Mouse (Mus musculus) urinary bladder, postnatal 14 days (tissue): ENCODE measurements around the gene Clec2d.
"Not testable (repeated sequence)": the region's sequence is repeated elsewhere in the genome, so short reads cannot be mapped to it uniquely, and the experiment has no call there.

Experiments used
- DNase-seq: peaks from one replicate; pipeline ENCODE4 v3.0.0; 2021; ENCODE audit warnings: low spot score

Clec2d gene

DNA sequence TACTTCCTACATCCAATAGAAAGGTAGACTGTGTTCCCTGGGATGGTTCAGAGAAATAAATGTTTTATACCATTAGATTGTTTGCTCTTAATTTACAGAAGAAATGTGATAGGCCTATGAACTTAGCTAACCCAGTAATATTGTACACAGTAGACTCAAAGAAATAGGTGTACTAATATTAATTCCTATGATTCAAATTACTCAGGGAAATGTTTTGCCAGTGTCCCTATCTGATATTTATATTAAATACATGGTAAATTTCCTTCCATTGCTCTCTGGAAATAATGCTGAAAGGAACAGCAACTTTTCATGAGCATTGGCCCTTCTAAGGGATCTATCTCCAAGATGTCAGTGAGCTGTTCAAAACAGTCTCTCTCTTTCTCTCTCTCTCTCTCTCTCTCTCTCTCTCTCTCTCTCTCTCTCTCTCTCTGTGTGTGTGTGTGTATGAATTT, 6.8 kb downstream of the Clec2d start:
- no peak for DNase-seq

DNA sequence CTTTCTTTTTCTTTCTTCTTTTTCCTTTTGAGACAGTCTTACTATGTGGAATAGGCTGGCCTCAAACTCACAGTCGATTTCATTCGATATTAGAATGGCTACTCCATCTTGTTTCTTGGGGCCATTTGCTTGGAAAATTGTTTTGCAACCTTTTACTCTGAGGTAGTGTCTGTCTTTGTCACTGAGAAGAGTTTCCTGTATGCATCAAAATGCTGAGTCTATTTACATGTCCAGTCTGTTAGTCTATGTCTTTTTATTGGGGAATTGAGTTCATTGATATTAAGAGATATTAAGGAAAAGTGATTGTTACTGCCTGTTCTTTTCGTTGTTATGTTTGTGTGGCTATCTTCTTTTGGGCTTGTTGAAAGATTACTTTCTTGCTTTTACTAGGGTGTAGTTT, 7.4 kb downstream of the Clec2d start:
- DNase-seq = not testable (repeated sequence)

DNA sequence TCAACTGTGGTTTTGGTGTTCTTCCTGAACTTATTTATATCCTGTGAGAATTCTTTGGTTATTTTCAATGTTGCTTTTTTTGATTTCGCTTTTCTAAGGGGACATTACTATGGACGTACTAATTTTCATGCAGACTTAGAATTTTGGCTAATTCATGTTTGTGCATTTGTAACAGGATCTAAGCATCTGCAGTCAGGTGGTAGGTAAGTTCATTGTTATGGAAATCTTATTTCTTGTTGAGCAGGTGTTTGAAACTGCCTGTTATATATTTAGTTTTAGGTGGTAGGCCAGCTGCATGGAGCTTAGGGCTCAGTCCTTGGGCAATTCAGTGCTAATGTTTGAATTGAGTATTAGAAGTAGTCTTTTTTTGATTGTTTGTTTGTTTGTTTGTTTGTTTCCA, 13.0 kb downstream of the Clec2d start:
- no peak for DNase-seq

DNA sequence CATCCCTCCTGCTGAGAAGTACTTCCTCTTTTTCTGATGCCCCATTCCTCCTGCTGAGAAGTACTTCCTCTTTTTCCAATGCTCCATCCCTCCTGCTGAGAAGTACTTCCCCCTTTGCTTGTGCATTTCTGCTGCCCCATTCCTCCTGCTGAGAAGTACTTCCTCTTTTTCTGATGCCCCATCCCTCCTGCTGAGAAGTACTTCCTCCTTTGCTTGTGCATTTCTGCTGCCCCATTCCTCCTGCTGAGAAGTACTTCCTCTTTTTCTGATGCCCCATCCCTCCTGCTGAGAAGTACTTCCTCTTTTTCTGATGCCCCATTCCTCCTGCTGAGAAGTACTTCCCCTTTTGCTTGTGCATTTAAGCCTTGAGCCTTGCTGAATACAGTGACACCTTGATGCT, 19.7 kb downstream of the Clec2d start:
- DNase-seq = not testable (repeated sequence)

- no peak for DNase-seq
Measured at GRCm38 (mm10) chr6:129202306-129202705, 21.9 kb downstream of the Clec2d start.

DNA sequence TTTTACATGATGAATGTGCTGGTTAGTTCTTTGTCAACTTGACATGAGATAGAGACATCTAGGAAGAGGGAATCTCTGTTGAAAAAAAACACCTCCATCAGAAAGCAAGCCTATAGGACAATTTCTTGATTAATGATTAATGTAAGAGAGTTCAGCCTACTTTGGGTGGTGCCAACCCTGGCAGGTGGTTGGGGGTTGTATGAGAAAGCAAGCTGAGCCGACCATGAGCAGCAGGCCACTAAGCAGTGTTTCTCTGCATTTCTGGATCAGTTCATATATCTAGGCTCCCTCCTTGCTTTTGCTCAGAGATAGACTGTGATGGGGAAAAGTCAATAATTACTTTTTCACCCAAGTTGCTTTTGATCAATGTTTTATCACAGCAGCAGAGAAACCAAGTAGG, 23.9 kb downstream of the Clec2d start:
- DNase-seq = no peak

GRCm38 (mm10) chr6:129204838-129205237, 24.4 kb downstream of the Clec2d start:
- DNase-seq = no peak

DNA sequence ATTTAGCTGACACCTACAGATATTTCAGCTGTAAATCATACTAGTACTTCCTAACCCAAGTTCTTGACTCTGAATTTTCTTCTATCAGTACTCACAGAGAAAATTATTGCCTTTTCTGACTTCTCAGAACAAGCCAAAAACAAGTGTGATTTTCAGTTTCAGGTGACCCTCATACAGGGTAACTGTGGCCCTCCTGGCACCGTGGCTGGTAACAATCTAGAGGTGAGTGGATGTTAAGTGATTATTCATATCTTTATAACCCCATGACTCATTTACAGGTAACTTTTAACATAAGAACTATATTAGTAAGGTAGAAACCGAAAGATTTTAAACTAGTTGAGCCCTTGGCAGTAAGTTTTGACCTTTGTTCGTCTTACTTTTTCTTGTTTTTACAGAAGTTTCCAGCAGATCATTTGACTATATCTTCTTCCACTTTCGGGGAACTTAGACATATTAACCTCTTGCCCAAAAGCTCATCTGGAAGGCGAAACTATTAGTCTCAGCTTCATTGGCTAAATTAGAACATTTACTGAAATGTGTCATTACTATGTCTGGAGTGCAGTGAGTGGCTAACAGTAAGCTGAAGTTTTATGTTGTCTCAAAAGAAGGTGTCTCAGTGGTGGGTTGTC, 28.6 kb downstream of the Clec2d start:
- DNase-seq = no peak

DNA sequence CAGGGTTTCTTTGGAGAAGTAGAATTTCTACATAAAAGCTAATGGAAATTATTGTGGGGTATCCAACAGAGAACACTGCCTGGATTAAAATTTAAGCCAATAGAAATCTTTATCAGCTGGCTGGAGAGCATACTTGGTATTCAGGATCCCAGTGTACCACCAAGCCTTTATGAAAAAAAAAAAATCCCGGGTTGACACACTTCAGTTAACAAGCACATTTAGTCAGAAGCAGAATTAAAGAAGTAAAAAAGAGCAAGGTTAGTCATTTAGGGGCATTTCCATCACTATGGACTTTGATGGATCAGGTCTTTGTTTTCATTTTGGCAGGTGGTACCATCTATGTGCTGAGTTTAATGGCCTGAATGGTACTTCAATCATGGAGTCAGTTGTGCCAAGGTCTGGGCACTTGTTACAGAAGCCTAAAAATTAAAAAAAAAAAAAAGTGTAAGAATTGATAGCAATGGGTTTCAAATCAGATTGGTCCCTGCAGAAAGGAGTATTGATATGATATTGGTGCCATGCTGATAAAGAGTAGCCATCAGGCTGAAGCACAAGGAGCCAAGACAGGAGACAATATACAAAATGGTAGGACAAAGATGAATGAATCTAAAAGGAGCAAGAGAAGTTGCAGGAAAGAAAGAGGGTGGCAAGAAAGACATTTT, 29.5 kb downstream of the Clec2d start:
- no peak for DNase-seq

GRCm38 (mm10) chr6:129210447-129210790, 30.0 kb downstream of the Clec2d start:
- no peak for DNase-seq

DNA sequence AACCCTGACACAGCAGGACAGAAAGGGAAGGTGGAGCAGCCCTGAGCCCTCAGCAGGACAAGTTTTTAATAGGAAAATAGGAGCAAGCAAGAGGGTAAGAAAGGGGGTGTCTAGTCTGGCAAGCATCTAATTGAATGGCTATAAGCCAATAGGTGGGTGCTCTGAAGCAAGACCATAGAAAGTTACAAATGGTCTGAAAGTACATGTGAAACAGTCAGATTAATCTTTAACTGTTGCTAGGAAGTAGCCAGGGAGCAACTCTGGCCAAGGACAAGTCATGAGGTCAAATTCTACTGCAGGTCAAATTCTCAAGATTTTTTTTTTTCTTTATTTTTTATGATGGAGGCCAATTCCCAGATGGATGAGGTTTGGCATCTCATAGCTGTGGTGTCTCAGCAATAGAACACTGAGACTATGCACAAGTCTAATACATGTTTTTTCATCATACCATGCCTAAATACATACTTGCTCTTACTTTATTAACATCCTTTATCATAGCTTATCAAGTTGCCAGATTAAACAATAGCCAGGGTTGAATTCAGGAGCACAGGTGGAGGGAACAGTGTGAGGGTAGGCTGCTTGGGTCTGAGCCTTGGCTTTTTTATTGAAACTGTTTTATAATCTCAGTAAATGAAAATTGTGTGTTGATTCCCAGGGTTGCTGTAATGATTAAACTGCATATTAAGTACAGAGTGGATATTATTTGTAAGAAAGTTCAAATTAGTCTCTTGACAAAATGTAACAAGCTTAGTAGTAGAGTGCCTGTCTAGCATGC, 32.2 kb downstream of the Clec2d start:
- no peak for DNase-seq

- DNase-seq = no peak
Measured at GRCm38 (mm10) chr6:129213497-129213896, 33.1 kb downstream of the Clec2d start.

DNA sequence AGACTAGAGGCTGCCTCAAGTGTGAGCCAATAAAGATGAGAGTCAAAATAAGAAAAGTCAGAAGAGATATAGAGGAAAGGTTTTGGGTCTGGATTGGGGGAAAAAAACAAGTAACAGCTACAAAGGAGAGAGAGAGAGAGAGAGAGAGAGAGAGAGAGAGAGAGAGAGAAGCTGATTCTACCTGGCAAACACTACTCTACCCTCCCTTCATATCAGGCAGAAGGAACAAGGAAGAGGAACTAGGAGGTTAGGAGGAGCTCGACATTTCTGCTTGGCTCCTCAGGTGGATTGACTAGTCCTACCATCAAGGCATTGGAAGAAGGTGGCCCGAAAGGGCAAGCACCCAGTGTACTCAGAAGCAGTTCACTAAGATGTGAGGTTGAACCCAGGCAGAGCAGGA, 33.8 kb downstream of the Clec2d start:
- no peak for DNase-seq

DNA sequence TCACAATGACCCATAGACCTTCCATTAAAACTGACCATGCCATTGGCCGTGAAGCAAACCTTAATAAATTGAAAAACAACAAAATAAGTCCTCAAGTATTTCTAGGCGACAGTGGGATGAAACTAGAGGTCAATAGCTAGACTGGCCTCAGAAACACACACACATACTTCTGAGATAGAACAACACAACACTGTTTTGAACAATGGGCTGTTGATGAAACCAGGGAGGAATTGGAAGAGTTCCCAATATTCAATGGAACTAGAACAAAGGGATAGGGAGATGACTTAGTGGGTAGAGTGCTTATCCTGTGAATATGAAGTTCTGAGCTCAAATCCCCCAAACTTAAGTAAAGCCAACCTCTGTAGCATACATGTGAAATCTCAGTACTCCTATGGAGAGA, 34.6 kb downstream of the Clec2d start:
- no peak for DNase-seq

- DNase-seq = peak; percentile 31
Measured at GRCm38 (mm10) chr6:129215886-129216637, 35.6 kb downstream of the Clec2d start.

GRCm38 (mm10) chr6:129216721-129217230, 36.4 kb downstream of the Clec2d start:
- DNase-seq = no peak

DNA sequence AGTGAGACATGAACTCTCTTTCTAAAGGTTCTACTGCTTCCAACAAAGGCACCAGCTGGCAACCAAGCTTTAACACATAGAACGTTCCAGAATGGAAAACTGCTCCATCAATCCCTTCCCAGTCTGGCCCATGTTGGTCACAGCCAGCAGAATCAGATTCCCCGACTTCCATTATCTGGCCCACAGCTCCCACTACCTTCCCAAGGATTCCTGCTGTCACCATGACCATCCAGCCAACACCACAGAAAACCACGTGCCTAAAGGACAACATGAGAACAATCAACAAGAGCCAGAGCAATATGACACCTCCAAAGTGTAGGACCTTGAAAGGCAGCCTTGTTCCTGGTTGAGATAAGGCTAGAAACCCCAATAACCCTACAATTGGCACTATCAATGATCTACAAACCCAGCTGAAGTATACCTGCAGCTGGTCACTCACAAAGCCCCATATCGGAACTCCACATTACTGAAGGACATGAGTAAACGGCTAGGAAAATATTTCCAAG, 37.8 kb downstream of the Clec2d start:
- no peak for DNase-seq

- DNase-seq = no peak
Measured at GRCm38 (mm10) chr6:129219897-129220517, 39.6 kb downstream of the Clec2d start.

DNA sequence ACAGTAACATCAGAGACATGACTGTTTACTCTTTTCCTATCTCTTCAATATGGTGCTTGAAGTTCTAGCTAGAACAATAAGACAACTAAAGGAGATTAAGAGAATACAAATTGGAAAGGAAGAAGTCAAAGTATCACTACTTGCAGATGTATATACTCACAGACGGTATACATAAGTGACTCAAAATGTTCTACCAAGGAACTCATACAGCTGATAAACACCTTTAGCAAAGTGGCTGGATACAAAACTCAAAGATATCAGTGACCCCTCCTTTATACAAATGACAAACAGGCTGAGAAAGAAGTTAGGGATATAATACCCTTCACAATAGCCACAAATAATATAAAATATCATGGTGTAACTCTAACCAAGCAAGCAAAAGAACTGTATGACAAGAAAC, 40.6 kb downstream of the Clec2d start:
- DNase-seq = no peak

DNA sequence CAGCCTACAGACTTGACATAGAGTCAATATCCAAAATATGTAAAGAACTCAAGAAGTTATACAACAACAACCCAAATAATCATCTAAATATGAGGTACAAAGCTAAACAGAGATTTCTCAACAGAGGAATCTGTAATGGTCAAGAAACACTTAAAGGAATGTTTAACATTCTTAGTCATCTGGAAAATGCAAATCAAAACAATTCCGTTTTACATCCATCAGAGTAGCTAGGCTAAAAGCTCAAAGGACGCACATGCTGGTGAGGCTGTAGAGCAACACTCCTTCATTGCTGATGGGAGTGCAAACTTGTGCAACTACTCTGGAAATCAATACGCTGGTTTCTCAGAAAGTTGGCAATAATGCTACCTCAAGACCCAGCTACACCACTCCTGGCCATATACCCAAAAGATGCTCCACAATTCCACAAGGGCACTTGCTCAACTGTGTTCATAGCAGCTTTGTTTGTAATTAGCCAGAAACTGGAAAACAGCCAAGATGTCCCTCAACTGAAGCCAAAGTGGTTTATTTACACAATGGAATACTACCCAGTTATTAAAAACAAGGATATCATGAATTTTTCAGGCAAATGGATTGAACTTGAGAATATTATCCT, 41.9 kb downstream of the Clec2d start:
- DNase-seq = no peak

DNA sequence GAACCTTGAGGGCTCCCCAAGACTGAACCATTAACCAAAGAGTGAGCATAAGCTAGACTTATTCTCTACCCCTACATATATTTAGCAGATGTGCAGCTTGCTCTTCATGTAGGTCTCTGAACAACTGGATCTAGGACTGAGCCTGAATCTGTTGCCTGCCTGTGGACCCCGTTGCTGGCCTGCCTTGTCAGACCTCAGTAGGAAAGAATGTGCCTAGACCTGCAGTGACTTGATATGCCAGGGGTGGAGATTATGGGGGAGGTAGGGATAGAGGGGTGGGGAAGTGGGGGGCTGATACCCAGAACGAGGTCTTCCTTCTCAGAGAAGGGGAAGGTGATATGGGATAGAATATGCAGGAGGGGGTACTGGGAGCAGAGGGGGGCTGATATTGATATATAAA, 43.2 kb downstream of the Clec2d start:
- DNase-seq = no peak
